Mouse (Mus musculus): ENCODE measurements around the gene Ppp1r13b. TPM values are rescaled to one million over a fixed set of nuclear protein-coding genes. Genes with fewer than 3 reads are reported as not detected.

Ppp1r13b gene
- polyA plus RNA-seq, 1 experiment: 32.1 TPM

DNA sequence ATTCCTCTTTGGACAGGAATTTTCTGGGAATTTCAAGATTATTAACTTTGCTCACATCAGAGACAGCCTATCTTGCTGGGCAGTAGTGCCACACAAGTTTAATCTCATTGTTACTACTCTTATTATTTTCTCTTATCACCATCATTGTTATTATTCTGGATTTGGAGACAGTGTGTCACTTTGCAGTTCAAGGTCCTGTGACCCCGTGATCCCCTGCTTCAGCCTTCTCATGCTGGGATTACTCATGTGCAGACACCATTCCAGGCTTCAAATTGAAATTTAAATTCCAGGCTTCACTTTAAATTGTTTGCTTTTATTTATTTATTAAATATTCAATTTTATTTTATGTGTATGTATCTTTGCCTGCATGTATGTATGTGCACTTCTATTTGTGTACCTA, 38.1 kb downstream of the Ppp1r13b start:
- no peak for TF ChIP-seq CTCF (IDR thresholded peaks at IDR 0.05; ENCODE audit: extremely low read depth, insufficient read depth, low read length)
- TF ChIP-seq POLR2A (IDR thresholded peaks at IDR 0.05; ENCODE audit: extremely low read depth, insufficient read depth, low read length): no peak
- no peak overlapping the region for H3K27ac ChIP-seq (ENCODE audit: insufficient read depth, low read length)
- no peaks in the 10 kb centered on the region for H3K4me1 ChIP-seq (ENCODE audit: control insufficient read depth, insufficient read depth, low read length)
- no peak overlapping the region for H3K4me3 ChIP-seq (ENCODE audit: insufficient read depth, low read length)

DNA sequence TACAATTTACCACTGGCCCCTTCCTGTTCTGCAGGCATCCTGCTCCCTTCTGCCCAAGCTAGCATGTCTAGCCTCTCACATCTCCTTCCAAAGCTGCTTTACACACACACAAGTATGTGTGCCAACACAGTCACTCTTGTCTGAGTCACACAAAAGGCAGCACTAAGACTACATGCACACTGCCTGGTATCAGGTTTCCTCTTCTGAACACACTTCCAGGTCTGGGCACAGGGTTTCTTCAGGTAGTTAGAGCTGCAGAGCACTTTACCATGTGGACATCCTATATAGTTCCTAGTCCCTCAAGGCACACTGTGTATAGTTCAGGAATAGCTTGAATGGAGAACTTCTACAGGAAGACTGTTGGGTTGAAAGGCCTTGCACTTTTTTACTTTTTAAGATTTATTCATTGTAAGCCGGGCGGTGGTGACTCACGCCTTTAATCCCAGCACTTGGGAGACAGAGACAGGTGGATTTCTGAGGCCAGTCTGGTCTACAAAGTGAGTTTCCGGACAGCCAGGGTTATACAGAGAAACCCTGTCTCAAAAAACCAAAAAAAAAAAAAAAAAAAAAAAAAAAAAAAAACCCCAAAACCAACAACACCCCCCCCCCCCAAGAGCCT, 43.6 kb downstream of the Ppp1r13b start:
- TF ChIP-seq CTCF (IDR thresholded peaks at IDR 0.05; ENCODE audit: extremely low read depth, insufficient read depth, low read length) (no peak), POLR2A (IDR thresholded peaks at IDR 0.05; ENCODE audit: extremely low read depth, insufficient read depth, low read length) (no peak)
- no peak overlapping the region for H3K27ac ChIP-seq (ENCODE audit: insufficient read depth, low read length)
- no peak overlapping the region for H3K4me3 ChIP-seq (ENCODE audit: insufficient read depth, low read length)
- no peaks in the 10 kb centered on the region for H3K4me1 ChIP-seq (ENCODE audit: control insufficient read depth, insufficient read depth, low read length)

DNA sequence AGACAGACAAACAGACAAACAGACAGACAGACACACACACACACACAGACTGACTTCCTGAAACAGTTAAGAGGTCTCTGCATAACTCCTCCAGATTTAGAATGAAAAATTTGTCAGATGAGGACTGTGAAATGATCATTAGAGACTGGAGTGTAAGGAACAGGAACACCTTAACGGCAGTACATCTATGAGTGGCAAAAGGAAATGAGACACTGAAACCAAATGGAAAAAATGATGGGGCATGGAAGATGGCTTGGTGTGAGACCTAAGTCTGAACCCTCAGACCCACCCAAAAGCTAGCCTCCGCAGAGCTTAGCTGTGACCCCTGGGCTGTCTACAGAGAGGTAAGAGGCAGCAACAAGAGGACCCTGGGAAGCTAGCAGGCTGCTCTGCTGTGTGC, 52.5 kb downstream of the Ppp1r13b start:
- no peak for TF ChIP-seq CTCF (IDR thresholded peaks at IDR 0.05; ENCODE audit: extremely low read depth, insufficient read depth, low read length)
- no peak for TF ChIP-seq POLR2A (IDR thresholded peaks at IDR 0.05; ENCODE audit: extremely low read depth, insufficient read depth, low read length)
- Histone ChIP-seq H3K4me3 (ENCODE audit: insufficient read depth, low read length) (no peak overlapping the region), H3K27ac (ENCODE audit: insufficient read depth, low read length) (no peak overlapping the region), H3K4me1 (ENCODE audit: control insufficient read depth, insufficient read depth, low read length) (peaks cover 7% of the 10 kb centered on the region)

DNA sequence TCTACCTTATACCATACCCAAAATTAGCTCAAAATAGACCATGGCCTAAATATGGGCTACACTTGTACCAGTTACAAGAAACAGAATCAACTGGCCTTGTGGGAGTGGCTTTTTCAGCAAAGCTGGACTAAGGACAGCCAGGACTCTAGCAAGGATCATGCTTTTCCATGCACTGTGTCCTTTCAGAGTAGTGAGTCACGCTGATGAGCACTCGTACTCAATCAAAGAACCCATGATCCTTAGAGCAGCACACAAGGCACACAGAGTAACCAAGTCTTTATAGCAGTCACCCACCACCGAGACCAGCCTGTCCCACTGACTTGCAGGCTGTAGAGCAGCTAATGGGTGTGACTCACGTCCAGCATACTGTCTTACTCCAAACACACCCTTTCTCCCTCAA, 54.4 kb downstream of the Ppp1r13b start:
- Histone ChIP-seq H3K4me1 (ENCODE audit: control insufficient read depth, insufficient read depth, low read length) (peaks cover 8% of the 10 kb centered on the region), H3K27ac (ENCODE audit: insufficient read depth, low read length) (no peak overlapping the region), H3K4me3 (ENCODE audit: insufficient read depth, low read length) (no peak overlapping the region)
- TF ChIP-seq POLR2A (IDR thresholded peaks at IDR 0.05; ENCODE audit: extremely low read depth, insufficient read depth, low read length) (no peak), CTCF (IDR thresholded peaks at IDR 0.05; ENCODE audit: extremely low read depth, insufficient read depth, low read length) (no peak)

DNA sequence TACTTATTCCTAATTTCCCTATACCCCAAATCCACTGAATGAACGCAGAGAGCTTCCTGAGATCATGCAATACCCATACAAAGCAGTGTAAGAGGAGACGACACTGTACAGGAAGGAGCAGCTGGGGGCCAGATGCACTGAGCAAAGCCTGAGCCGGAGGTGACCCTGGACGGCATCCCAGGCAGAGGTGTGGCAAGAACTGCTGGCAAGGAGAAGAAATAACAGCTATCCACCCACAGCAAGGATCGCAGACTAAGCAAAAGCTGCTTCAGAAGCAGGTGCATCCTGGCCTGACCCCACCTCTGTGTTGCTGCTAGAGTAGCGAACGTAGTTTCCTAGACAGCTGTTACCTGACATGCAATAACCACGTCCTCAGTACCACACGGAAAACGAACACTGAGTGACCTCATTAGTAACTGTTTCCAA, 54.9 kb downstream of the Ppp1r13b start:
- no peak for TF ChIP-seq CTCF (IDR thresholded peaks at IDR 0.05; ENCODE audit: extremely low read depth, insufficient read depth, low read length)
- no peak for TF ChIP-seq POLR2A (IDR thresholded peaks at IDR 0.05; ENCODE audit: extremely low read depth, insufficient read depth, low read length)
- Histone ChIP-seq H3K27ac (ENCODE audit: insufficient read depth, low read length) (no peak overlapping the region), H3K4me3 (ENCODE audit: insufficient read depth, low read length) (no peak overlapping the region), H3K4me1 (ENCODE audit: control insufficient read depth, insufficient read depth, low read length) (peaks cover 10% of the 10 kb centered on the region)

DNA sequence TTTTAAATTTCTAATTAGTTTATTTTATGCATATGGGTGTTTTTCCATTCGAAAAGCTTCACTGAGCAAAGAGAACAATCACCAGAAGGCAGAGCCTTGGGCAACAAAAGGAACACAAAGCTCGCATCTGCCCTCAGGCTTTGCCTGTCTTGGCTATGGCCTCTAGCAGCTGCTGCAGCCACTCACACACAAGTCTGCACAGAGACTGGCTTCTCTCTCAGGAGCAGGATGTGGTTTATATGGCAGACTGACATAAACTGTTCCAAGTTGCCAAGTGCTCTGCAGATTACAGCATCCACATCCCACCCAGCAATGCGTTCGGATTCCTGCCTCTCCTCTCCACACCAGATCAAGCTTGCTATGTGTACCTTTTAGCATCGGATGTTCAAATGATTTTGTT, 56.2 kb downstream of the Ppp1r13b start:
- no peak overlapping the region for H3K27ac ChIP-seq (ENCODE audit: insufficient read depth, low read length)

DNA sequence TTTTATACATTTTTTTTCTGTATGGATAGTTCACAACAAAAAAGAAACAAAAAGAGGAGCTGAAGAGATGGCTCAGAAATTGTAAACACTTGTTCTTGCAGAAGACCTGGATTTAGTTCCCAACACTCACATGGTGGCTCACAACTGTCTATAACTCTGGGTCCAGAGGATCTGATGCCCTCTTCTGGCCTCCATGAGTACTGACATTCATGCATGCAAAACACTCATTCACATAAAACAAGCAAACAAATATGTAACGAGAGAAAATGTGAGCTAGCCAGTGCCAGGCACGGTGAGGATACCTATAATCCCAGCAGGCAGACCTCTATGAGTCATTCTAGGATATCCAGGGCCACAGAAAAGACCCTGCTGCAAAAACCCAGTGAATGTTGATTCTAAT, 56.7 kb downstream of the Ppp1r13b start:
- no peak for TF ChIP-seq POLR2A (IDR thresholded peaks at IDR 0.05; ENCODE audit: extremely low read depth, insufficient read depth, low read length)
- no peak for TF ChIP-seq CTCF (IDR thresholded peaks at IDR 0.05; ENCODE audit: extremely low read depth, insufficient read depth, low read length)
- Histone ChIP-seq H3K27ac (ENCODE audit: insufficient read depth, low read length) (no peak overlapping the region), H3K4me1 (ENCODE audit: control insufficient read depth, insufficient read depth, low read length) (peaks cover 10% of the 10 kb centered on the region), H3K4me3 (ENCODE audit: insufficient read depth, low read length) (no peak overlapping the region)

More for the DNA sequence above, 56.2 kb downstream of the Ppp1r13b start:
- Histone ChIP-seq H3K4me1 (ENCODE audit: control insufficient read depth, insufficient read depth, low read length) (peaks cover 10% of the 10 kb centered on the region), H3K4me3 (ENCODE audit: insufficient read depth, low read length) (no peak overlapping the region)
- no peak for TF ChIP-seq POLR2A (IDR thresholded peaks at IDR 0.05; ENCODE audit: extremely low read depth, insufficient read depth, low read length)
- no peak for TF ChIP-seq CTCF (IDR thresholded peaks at IDR 0.05; ENCODE audit: extremely low read depth, insufficient read depth, low read length)

DNA sequence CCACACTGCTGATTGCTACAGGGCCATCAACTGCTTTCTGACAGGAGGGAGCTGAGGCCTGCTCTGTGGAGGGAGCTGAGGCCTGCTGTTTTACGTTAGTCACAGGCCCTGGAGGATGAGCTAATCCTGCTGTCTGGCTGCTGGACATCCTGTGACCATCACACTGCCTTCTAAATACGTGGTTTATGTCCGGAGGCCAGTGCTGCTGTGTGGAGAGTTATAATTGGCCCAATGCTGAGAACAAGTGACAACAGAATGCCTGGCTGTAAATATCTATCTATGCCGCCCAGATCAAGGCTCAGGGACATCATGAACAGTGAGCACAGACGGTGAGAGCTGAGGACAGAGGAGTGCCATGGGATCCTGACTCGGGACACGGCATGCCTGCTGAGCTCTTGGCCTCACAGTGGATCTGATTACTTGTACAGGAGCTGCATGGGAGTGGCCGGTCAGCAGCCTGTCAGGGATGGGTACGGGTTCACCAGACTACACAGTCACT, 59.6 kb downstream of the Ppp1r13b start:
- H3K27ac ChIP-seq (ENCODE audit: insufficient read depth, low read length): peak overlapping the region; percentile 25; the same call in 1 of the 2 replicates
- TF ChIP-seq POLR2A (IDR thresholded peaks at IDR 0.05; ENCODE audit: extremely low read depth, insufficient read depth, low read length): no peak
- TF ChIP-seq CTCF (IDR thresholded peaks at IDR 0.05; ENCODE audit: extremely low read depth, insufficient read depth, low read length): no peak
- peaks cover 6% of the 10 kb centered on the region for H3K4me1 ChIP-seq (ENCODE audit: control insufficient read depth, insufficient read depth, low read length)
- H3K4me3 ChIP-seq (ENCODE audit: insufficient read depth, low read length): no peak overlapping the region

DNA sequence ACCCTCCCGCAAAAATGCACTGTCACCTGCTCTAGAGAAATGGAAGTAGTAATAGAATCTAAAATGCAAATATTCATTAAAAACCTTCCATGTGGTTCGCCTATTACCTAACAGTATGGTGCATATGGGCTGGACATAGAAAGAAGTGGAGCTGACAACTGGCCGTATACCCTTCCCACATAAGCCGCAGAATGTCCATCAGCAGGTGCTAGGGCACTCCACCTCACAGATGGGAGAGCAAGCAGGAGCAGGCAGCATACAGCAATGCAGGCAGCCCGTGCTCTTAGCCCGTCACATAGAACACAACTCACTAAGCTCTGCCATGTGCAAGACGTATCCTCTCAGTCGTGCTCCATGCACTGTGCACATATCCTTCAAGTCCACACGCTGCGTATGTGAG, 61.1 kb downstream of the Ppp1r13b start:
- TF ChIP-seq CTCF (IDR thresholded peaks at IDR 0.05; ENCODE audit: extremely low read depth, insufficient read depth, low read length): no peak
- no peak for TF ChIP-seq POLR2A (IDR thresholded peaks at IDR 0.05; ENCODE audit: extremely low read depth, insufficient read depth, low read length)
- Histone ChIP-seq H3K4me1 (ENCODE audit: control insufficient read depth, insufficient read depth, low read length) (0 out of 2 replicates have a peak, but pooled peaks cover 2% of the 10 kb centered on the region), H3K27ac (ENCODE audit: insufficient read depth, low read length) (no peak overlapping the region), H3K4me3 (ENCODE audit: insufficient read depth, low read length) (no peak overlapping the region)

DNA sequence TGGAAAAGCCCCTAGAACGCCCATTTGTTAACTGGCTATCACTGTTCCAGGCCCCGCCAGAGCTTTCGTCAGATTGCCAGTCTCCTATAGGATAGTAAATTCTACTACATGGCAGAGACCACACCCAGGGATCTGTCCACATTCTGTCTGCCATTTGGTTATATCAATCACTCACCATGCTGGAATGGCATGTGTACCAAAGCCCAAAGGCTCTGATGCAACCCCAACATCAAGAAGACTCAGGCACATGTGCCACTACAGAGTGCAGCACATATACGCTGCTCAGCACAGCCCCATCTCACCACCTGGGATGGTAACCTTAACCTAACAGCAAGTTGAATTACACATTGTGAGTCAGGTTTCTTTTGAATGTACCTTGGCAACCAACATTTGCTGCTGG, 62.0 kb downstream of the Ppp1r13b start:
- Histone ChIP-seq H3K27ac (ENCODE audit: insufficient read depth, low read length) (no peak overlapping the region), H3K4me3 (ENCODE audit: insufficient read depth, low read length) (no peak overlapping the region), H3K4me1 (ENCODE audit: control insufficient read depth, insufficient read depth, low read length) (0 out of 2 replicates have a peak, but pooled peaks cover 2% of the 10 kb centered on the region)
- TF ChIP-seq CTCF (IDR thresholded peaks at IDR 0.05; ENCODE audit: extremely low read depth, insufficient read depth, low read length) (no peak), POLR2A (IDR thresholded peaks at IDR 0.05; ENCODE audit: extremely low read depth, insufficient read depth, low read length) (no peak)
